Mouse (Mus musculus) R1 (cell line): ENCODE measurements at regions not wholly inside any gene's neighbourhood (a gene's known extent, or its start where the extent isn't known, plus 50 kb on each side); places are given as distances from the start of the nearest gene placed in this dataset.

Experiments
- DNase-seq: peaks from one replicate; pipeline ENCODE4 v3.0.0-alpha.2; 2018; ENCODE audit warnings: low read depth, low spot score

GRCm38 (mm10) chr1:48866926-48867325 is 1974.3 kb upstream of the Slc39a10 start:
- DNase-seq = no peak

- peak; percentile 54 for DNase-seq
Observed at GRCm38 (mm10) chr1:48881373-48881772, 1988.7 kb upstream of the Slc39a10 start.

DNA sequence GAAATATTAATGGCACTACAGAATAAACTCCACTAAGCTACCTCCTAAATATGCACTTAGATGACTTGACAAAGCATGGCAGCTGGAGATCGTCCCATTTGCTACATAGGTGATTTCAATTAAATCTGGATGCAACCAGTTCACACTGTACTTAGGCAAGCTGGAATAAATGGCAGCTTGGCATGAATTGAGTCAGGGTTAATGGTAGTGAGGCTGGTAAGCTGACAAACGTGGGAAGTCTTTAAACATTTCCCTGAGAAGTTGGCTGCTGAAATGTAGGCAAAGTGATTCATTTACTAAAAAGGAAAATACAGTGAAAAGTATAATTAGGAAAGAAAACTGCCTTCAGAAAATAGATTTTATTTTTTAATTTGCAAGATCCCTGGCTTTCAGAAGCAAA is 2000.9 kb upstream of the Slc39a10 start:
- DNase-seq = no peak

GRCm38 (mm10) chr1:48916419-48916818 is 1984.0 kb upstream of the Tmeff2 start:
- DNase-seq = no peak

- DNase-seq = no peak
Observed at GRCm38 (mm10) chr1:48943126-48943525, 1957.3 kb upstream of the Tmeff2 start.

DNA sequence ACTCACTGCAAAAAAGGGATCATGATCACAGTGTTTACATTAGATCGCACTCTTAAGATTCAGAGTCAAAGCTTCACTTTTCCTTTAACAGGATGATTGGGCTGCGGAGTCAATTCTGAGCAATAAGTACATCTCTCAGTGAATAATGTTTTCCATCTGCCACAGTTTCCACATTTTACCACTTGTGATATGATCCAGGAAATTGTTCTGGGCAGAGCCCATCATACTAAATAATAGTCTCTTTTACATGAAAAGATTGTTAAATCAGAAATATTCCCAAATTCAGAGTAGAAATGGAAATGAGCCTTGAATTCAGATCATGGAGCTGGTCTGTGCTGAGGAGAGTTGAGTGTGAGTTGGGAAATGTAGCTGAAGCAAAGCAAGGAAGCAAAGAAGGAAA is 1956.6 kb upstream of the Tmeff2 start:
- no peak for DNase-seq
